Mouse (Mus musculus): Measurements from ENCODE around the gene Rere. TPM values are rescaled to one million over a fixed set of nuclear protein-coding genes. Genes with fewer than 3 reads are reported as not detected.
"Not testable (repeated sequence)": the region's sequence is repeated elsewhere in the genome, so short reads cannot be mapped to it uniquely, and the experiment has no call there.

Rere gene
- total and polyA plus RNA-seq, 2 experiments from 2014 or later, result 18.9 to 31.3 TPM

DNA sequence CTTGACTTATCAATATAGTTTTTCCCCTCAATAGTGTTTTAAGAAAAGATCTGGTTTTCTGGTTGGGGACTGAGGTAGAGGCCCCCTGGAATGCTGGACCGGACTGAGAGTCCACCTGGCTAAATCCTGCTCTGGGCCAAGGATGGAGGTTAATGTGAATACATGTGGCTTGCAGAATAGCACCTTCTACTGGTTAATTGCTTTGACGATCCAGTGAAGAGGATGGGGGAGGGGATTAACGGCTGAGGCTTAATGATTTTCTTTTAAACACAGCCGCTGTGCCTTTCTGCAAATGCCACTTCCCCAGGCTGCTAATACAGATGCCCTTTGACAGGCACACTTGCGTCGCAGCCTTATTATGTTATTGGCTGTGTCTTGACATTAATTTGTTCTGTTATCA, 2.5 kb downstream of the Rere start:
- ATAC-seq (no peak), DNase-seq (peak; percentile 58)
- H3K9ac ChIP-seq, result peak overlapping the region; percentile 94
- peak; percentile 58 for TF ChIP-seq CTCF (IDR thresholded peaks at IDR 0.05; ENCODE audit: low read depth)
- no peaks in the 10 kb centered on the region for H3K36me3 ChIP-seq (ENCODE audit: insufficient read depth)
- H3K4me2 ChIP-seq (ENCODE audit: low read depth), result peak overlapping the region; percentile 65
- peak overlapping the region; percentile 89 for H3K4me3 ChIP-seq (ENCODE audit: low read depth, low read length)
- peaks cover 11% of the 10 kb centered on the region for H3K4me1 ChIP-seq (ENCODE audit: insufficient read depth)
- no peaks in the 10 kb centered on the region for H3K27me3 ChIP-seq (ENCODE audit: insufficient read depth, low read length)
- no peaks in the 10 kb centered on the region for H3K9me3 ChIP-seq (ENCODE audit: low read length)
- 4% methylated on average over 6 of the region's 6 CpGs for WGBS
- H3K27ac ChIP-seq (ENCODE audit: low read depth, low read length), result peak overlapping the region; percentile 70; the same call in 1 of the 2 replicates

DNA sequence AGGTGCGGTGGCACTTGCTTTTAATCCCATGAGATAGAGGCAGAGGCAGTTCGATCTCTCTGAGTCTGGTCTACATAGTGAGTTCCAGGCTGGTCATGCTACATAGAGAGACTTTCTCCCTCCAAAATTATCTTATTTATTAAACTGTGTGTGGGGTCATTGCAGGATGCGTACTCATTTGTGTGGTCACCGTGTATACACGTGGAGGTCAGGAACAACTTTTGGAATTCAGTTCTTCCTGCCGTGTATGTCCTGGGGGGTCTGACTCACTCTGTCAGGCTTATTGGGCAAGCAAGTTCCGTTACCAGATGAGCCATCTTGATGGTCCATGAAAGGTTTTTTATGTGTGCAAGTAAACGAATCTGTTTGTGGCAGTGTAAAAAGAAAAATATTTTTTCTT, 5.5 kb downstream of the Rere start:
- no peak overlapping the region for H3K9ac ChIP-seq
- ATAC-seq (no peak), DNase-seq (no peak)
- no peak for TF ChIP-seq CTCF (IDR thresholded peaks at IDR 0.05; ENCODE audit: low read depth)
- no peak overlapping the region for H3K27ac ChIP-seq (ENCODE audit: low read depth, low read length)
- H3K36me3 ChIP-seq (ENCODE audit: insufficient read depth), result no peaks in the 10 kb centered on the region
- H3K27me3 ChIP-seq (ENCODE audit: insufficient read depth, low read length), result no peaks in the 10 kb centered on the region
- peaks cover 12% of the 10 kb centered on the region for H3K4me1 ChIP-seq (ENCODE audit: insufficient read depth)
- no peak overlapping the region for H3K4me2 ChIP-seq (ENCODE audit: low read depth)
- H3K9me3 ChIP-seq (ENCODE audit: low read length), result no peaks in the 10 kb centered on the region
- H3K4me3 ChIP-seq (ENCODE audit: low read depth, low read length), result no peak overlapping the region
- WGBS, result 82% methylated on average over 8 of the region's 8 CpGs

DNA sequence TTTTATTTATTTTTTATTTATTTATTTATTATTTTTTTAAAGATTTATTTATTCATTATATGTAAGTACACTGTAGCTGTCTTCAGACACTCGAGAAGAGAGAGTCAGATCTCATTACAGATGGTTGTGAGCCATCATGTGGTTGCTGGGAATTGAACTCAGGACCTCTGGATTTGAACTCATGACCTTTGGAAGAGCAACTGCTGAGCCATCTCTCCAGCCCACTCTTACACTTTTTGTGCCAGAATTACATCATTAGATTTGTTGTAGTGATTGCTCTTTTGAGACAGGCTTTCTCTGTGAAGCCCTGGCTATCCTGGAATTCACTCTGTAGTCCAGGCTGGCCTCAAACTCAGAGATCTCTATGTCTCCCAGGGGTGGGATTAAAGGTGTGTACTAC, 6.0 kb downstream of the Rere start:
- H3K9me3 ChIP-seq (ENCODE audit: low read length); ATAC-seq; H3K36me3 ChIP-seq (ENCODE audit: insufficient read depth); DNase-seq; H3K27me3 ChIP-seq (ENCODE audit: insufficient read depth, low read length); H3K4me2 ChIP-seq (ENCODE audit: low read depth); H3K4me3 ChIP-seq (ENCODE audit: low read depth, low read length); H3K9ac ChIP-seq; H3K27ac ChIP-seq (ENCODE audit: low read depth, low read length): not testable (repeated sequence)
- H3K4me1 ChIP-seq (ENCODE audit: insufficient read depth), result peaks cover 12% of the 10 kb centered on the region
- WGBS, result 80% methylated on average over 1 of the region's 1 CpGs

DNA sequence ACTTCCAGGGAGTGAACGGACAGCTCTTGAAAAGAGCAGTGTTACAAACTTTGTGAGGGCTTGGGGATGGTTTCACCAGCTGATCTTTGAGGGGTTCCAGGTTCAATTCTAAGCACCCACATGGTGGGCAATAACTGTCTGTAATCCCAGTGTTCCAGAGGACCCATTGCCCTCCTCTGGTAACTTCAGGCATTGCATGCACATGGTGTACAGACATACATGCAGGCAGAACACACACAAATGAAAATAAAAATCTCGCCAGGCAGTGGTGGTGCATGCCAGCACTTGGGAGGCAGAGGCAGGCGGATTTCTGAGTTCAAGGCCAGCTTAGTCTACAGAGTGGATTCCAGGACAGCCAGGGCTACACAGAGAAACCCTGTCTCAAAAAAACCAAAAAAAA, 10.5 kb downstream of the Rere start:
- no peak for ATAC-seq
- H3K9me3 ChIP-seq (ENCODE audit: low read length), result no peaks in the 10 kb centered on the region
- no peak overlapping the region for H3K9ac ChIP-seq
- H3K27ac ChIP-seq (ENCODE audit: low read depth, low read length), result no peak overlapping the region
- 0 out of 2 replicates have a peak, but pooled peaks cover 4% of the 10 kb centered on the region for H3K4me1 ChIP-seq (ENCODE audit: insufficient read depth)
- whole genome bisulfite sequencing, result 93% methylated on average over 3 of the region's 3 CpGs
- H3K4me3 ChIP-seq (ENCODE audit: low read depth, low read length), result no peak overlapping the region
- H3K36me3 ChIP-seq (ENCODE audit: insufficient read depth), result no peaks in the 10 kb centered on the region
- peak; percentile 40 for TF ChIP-seq CTCF (IDR thresholded peaks at IDR 0.05; ENCODE audit: low read depth)
- DNase-seq, result no peak
- no peak overlapping the region for H3K4me2 ChIP-seq (ENCODE audit: low read depth)
- no peaks in the 10 kb centered on the region for H3K27me3 ChIP-seq (ENCODE audit: insufficient read depth, low read length)

DNA sequence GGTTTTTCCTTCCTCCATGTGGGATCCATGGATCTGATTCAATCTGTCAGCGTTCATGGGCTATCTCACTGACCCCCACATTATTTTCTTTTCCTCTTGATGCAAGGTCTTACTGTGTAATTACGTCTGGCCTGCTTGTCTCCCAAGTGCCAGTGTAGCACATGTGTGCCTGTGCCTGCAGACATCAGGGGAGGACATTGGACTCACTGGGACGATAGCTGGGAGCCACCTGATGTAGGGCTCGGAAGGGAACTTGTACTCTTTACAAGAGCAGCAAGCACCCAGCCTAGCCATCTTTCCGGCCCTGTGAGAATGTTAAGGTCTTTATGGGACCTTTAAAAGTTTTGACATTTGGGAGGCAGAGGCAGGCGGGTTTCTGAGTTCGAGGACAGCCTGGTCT, 13.4 kb downstream of the Rere start:
- no peaks in the 10 kb centered on the region for H3K9me3 ChIP-seq (ENCODE audit: low read length)
- no peak for DNase-seq
- 97% methylated on average over 7 of the region's 7 CpGs for WGBS
- no peak overlapping the region for H3K4me2 ChIP-seq (ENCODE audit: low read depth)
- no peaks in the 10 kb centered on the region for H3K36me3 ChIP-seq (ENCODE audit: insufficient read depth)
- H3K9ac ChIP-seq, result no peak overlapping the region
- ATAC-seq, result no peak
- H3K4me1 ChIP-seq (ENCODE audit: insufficient read depth), result no peaks in the 10 kb centered on the region
- no peak overlapping the region for H3K27ac ChIP-seq (ENCODE audit: low read depth, low read length)
- no peaks in the 10 kb centered on the region for H3K27me3 ChIP-seq (ENCODE audit: insufficient read depth, low read length)
- TF ChIP-seq CTCF (IDR thresholded peaks at IDR 0.05; ENCODE audit: low read depth), result no peak
- H3K4me3 ChIP-seq (ENCODE audit: low read depth, low read length), result no peak overlapping the region

DNA sequence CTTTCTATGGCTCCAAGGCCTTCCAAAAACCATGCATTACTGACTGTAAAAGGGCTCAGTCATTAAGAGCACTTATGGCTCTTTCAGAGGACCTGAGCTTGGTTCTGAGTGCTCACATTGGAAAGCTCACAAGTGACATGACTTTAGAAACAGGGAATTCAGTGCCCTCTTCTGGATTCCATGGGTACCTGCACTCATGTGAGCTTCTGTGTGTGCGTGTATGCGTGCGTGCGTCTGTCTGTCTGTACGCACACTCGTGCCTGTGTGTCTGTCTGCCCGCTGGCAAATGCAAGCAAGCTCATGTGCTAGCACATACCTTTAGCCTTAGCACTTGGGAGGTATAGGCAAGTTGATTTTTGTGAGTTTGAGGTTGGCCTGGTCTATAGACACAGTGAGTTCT, 14.5 kb downstream of the Rere start:
- no peak for TF ChIP-seq CTCF (IDR thresholded peaks at IDR 0.05; ENCODE audit: low read depth)
- H3K36me3 ChIP-seq (ENCODE audit: insufficient read depth), result no peaks in the 10 kb centered on the region

DNA sequence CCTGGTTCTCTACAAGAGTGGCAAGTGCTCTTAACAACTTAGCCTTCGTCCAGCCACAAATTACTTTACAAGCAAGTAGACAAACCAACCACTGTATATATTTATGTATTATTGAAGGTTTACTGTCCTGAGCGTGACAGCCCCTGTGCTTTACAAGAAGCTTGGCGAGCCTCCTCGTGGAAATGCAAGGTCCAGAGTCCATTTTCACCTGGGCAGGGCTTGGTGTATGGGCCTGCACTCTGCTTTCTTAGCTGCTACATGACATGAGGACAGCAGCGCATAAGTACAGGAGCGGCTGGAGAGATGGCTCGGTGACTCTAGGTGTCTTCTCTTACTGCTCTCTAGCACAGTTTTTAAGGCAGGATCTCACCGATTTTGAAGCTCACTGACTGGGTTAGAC, 21.3 kb downstream of the Rere start:
- ATAC-seq (no peak), DNase-seq (no peak)
- H3K9ac ChIP-seq, result no peak overlapping the region
- TF ChIP-seq CTCF (IDR thresholded peaks at IDR 0.05; ENCODE audit: low read depth), result no peak
- no peak overlapping the region for H3K4me3 ChIP-seq (ENCODE audit: low read depth, low read length)
- H3K27me3 ChIP-seq (ENCODE audit: insufficient read depth, low read length), result no peaks in the 10 kb centered on the region
- WGBS, result 96% methylated on average over 8 of the region's 8 CpGs
- no peaks in the 10 kb centered on the region for H3K36me3 ChIP-seq (ENCODE audit: insufficient read depth)
- no peak overlapping the region for H3K27ac ChIP-seq (ENCODE audit: low read depth, low read length)
- H3K4me1 ChIP-seq (ENCODE audit: insufficient read depth), result no peaks in the 10 kb centered on the region
- no peak overlapping the region for H3K4me2 ChIP-seq (ENCODE audit: low read depth)
- no peaks in the 10 kb centered on the region for H3K9me3 ChIP-seq (ENCODE audit: low read length)

More for the DNA sequence above, 14.5 kb downstream of the Rere start:
- WGBS, result 95% methylated on average over 7 of the region's 7 CpGs
- Histone ChIP-seq H3K4me1 (ENCODE audit: insufficient read depth) (no peaks in the 10 kb centered on the region), H3K9ac (no peak overlapping the region), H3K4me2 (ENCODE audit: low read depth) (no peak overlapping the region), H3K27me3 (ENCODE audit: insufficient read depth, low read length) (no peaks in the 10 kb centered on the region), H3K27ac (ENCODE audit: low read depth, low read length) (no peak overlapping the region), H3K4me3 (ENCODE audit: low read depth, low read length) (no peak overlapping the region), H3K9me3 (ENCODE audit: low read length) (no peaks in the 10 kb centered on the region)
- ATAC-seq (no peak), DNase-seq (no peak)

DNA sequence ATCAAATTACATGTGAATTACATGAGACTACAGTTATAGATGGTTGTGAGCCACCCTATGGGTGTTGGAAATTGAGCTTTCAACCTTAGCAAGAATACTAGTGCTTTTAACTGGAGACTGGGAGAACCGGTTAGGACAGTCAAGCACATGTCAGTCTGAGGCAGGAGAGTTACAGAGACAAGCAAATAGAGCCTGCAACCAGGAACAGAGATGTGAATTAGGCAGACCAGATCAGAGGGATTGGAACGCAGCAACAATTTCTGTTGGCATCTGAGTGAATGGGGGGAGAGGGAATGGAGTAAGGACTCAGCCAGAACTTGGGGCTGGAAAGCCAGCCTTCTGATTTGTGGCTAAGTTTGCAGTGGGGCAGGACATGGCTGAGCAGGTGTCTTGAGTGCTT, 25.3 kb downstream of the Rere start:
- H3K4me3 ChIP-seq (ENCODE audit: low read depth, low read length), result no peak overlapping the region
- DNase-seq (no peak), ATAC-seq (no peak)
- H3K4me2 ChIP-seq (ENCODE audit: low read depth), result no peak overlapping the region
- H3K27ac ChIP-seq (ENCODE audit: low read depth, low read length), result no peak overlapping the region
- no peak overlapping the region for H3K9ac ChIP-seq
- H3K27me3 ChIP-seq (ENCODE audit: insufficient read depth, low read length), result no peaks in the 10 kb centered on the region
- 58% methylated on average over 2 of the region's 2 CpGs for WGBS
- TF ChIP-seq CTCF (IDR thresholded peaks at IDR 0.05; ENCODE audit: low read depth), result no peak
- H3K9me3 ChIP-seq (ENCODE audit: low read length), result no peaks in the 10 kb centered on the region
- H3K4me1 ChIP-seq (ENCODE audit: insufficient read depth), result no peaks in the 10 kb centered on the region
- H3K36me3 ChIP-seq (ENCODE audit: insufficient read depth), result no peaks in the 10 kb centered on the region
